9 mouse cellular contexts compared by ENCODE assay signal in genomic region chr11:120256981-120257820, GRCm38 (mm10). TPM values are rescaled to one million over a fixed set of nuclear protein-coding genes. Genes with fewer than 3 reads are reported as not detected.
A peak's percentile ranks its signal among the peaks of the same experiment; 100 is the strongest.
DNase-seq lines count a peak whose midpoint lies in the region; ATAC-seq lines count a peak whose summit lies in the region.
"Had no signal": no experiment of that assay in that cellular context is flagged by ENCODE, and none has a peak within 500 bp of the region (broad histone marks: within the 10 kb centered on the region; RNA-seq: fewer than 3 reads in every experiment).

No protein-coding gene starts in this region.

- no peaks in the 10 kb centered on the region for H3K27me3 ChIP-seq in forebrain, embryonic 10.5 days (ENCODE audit: poor library complexity, severe bottlenecking)
- H3K27me3 ChIP-seq in forebrain, embryonic 15.5 days: no peaks in the 10 kb centered on the region
- no peaks in the 10 kb centered on the region for H3K27me3 ChIP-seq in limb, embryonic 10.5 days (ENCODE audit: low read depth, poor library complexity, severe bottlenecking)
- H3K27me3 ChIP-seq: lung, embryonic 15.5 days had no signal

- WGBS in forebrain, embryonic 10.5 days: 80% methylated on average over 10 of the region's 10 CpGs
- WGBS in forebrain, embryonic 15.5 days: 52% methylated on average over 10 of the region's 10 CpGs
- WGBS in limb, embryonic 10.5 days: 83% methylated on average over 10 of the region's 10 CpGs

- H3K4me1 ChIP-seq in forebrain, embryonic 10.5 days: peaks cover 99% of the 10 kb centered on the region
- peaks cover 98% of the 10 kb centered on the region for H3K4me1 ChIP-seq in forebrain, embryonic 15.5 days
- H3K4me1 ChIP-seq in limb, embryonic 10.5 days: peaks cover 100% of the 10 kb centered on the region

- peaks cover 69% of the 10 kb centered on the region for H3K36me3 ChIP-seq in forebrain, embryonic 10.5 days (replicated peaks)
- H3K36me3 ChIP-seq in forebrain, embryonic 15.5 days: no peaks in the 10 kb centered on the region
- peaks cover 64% of the 10 kb centered on the region for H3K36me3 ChIP-seq in limb, embryonic 10.5 days
- H3K36me3 ChIP-seq: lung, embryonic 15.5 days had no signal

- H3K4me2 ChIP-seq in forebrain, embryonic 15.5 days (replicated peaks): no peak overlapping the region
- H3K4me2 ChIP-seq: lung, embryonic 15.5 days had no signal

- ATAC-seq in forebrain, embryonic 15.5 days (replicated peaks): no peak

- H3K9ac ChIP-seq in forebrain, embryonic 15.5 days (replicated peaks): no peak overlapping the region
- H3K9ac ChIP-seq: lung, embryonic 15.5 days had no signal

- 0 out of 2 replicates have a peak overlapping the region, but pooled peaks have one; percentile 3 for H3K4me3 ChIP-seq in forebrain, embryonic 10.5 days
- H3K4me3 ChIP-seq in forebrain, embryonic 15.5 days: no peak overlapping the region
- H3K4me3 ChIP-seq in limb, embryonic 10.5 days: no peak overlapping the region
- H3K4me3 ChIP-seq: lung, embryonic 15.5 days had no signal

- peak overlapping the region; percentile 75 for H3K27ac ChIP-seq in forebrain, embryonic 10.5 days
- no peak overlapping the region for H3K27ac ChIP-seq in forebrain, embryonic 15.5 days (replicated peaks)
- peak overlapping the region; percentile 15; the same call in 1 of the 2 replicates for H3K27ac ChIP-seq in limb, embryonic 10.5 days
- H3K27ac ChIP-seq: lung, embryonic 15.5 days had no signal

- no peaks in the 10 kb centered on the region for H3K9me3 ChIP-seq in forebrain, embryonic 10.5 days
- no peaks in the 10 kb centered on the region for H3K9me3 ChIP-seq in forebrain, embryonic 15.5 days
- H3K9me3 ChIP-seq in limb, embryonic 10.5 days (replicated peaks): no peaks in the 10 kb centered on the region
- H3K9me3 ChIP-seq: lung, embryonic 15.5 days had no signal

- no peak for DNase-seq in forebrain, embryonic 10.5 days (ENCODE audit: extremely low spot score, low spot score)
- peak; percentile 48 for DNase-seq in urinary bladder, postnatal 14 days (ENCODE audit: low spot score)
- DNase-seq in urinary bladder, postnatal 4 days (ENCODE audit: low spot score in 2 of 2): no peak
- DNase-seq in limb, embryonic 10.5 days (ENCODE audit: low spot score): no peak
- DNase-seq in right cerebral cortex, adult 2 months (ENCODE audit: low spot score in 2 of 2): no peak
- no peak for DNase-seq in B cell, adult 2 months
- no peak for DNase-seq in kidney, adult 18-20 months

RNA-seq across cellular contexts. Expression of gene Bahcc1, which starts 24.5 kb away (rescaled TPM):
- 13.7 and 16.1 TPM in 2 replicates for polyA plus RNA-seq in forebrain, embryonic 10.5 days (2016; fragmentation: Nextera tagmentation; extraction: Ambion mirVana)
- polyA plus RNA-seq in forebrain, embryonic 15.5 days (2015; fragmentation: Nextera tagmentation; extraction: Ambion mirVana): 15.4 and 16.1 TPM in 2 replicates
- 19.9 and 20.3 TPM in 2 replicates for polyA plus RNA-seq in limb, embryonic 10.5 days (2016; fragmentation: Nextera tagmentation; extraction: Ambion mirVana)
